Mouse (Mus musculus): ENCODE data around the gene Negr1. TPM values are rescaled to one million over a fixed set of nuclear protein-coding genes. Genes with fewer than 3 reads are reported as not detected.

The Negr1 gene
- total and polyA plus RNA-seq, 3 experiments = 0.65 to 1.1 (median 1.1) TPM

DNA sequence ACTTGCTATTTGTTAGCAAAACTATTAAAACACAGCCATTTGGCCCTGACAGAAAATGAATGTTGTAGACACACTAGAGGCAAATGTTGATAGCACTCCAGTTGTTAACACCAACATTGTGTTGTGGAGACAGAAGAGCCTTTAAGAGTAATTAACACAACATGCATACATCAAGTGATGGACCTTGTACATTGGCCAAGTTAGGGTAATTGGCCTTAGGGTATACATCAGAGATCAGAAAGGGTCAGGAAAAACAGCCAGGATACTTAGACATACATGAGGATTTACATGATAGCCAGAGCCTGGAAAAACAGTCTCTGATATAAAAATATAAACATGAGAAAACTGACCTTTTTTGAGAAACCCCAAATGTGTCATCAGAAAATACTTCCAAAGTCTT is 255.3 kb downstream of the Negr1 start:
- TF ChIP-seq CTCF (IDR thresholded peaks at IDR 0.05) (no peak), POLR2A (IDR thresholded peaks at IDR 0.05; ENCODE audit: insufficient read depth, low read depth, low read length) (no peak)
- Histone ChIP-seq H3K27me3 (ENCODE audit: control insufficient read depth, insufficient read depth, low read length) (no peaks in the 10 kb centered on the region), H3K36me3 (ENCODE audit: control insufficient read depth, insufficient read depth, low read length) (no peaks in the 10 kb centered on the region), H3K4me3 (no peak overlapping the region), H3K4me1 (ENCODE audit: control insufficient read depth, insufficient read depth, low read length) (no peaks in the 10 kb centered on the region), H3K79me2 (replicated peaks; ENCODE audit: control insufficient read depth, insufficient read depth, low read length) (no peaks in the 10 kb centered on the region), H3K27ac (no peak overlapping the region), H3K9ac (ENCODE audit: low read depth, low read length) (no peak overlapping the region)
- intact Hi-C loops (cut with DNase I) = no loop called here
- DNase-seq = no peak

DNA sequence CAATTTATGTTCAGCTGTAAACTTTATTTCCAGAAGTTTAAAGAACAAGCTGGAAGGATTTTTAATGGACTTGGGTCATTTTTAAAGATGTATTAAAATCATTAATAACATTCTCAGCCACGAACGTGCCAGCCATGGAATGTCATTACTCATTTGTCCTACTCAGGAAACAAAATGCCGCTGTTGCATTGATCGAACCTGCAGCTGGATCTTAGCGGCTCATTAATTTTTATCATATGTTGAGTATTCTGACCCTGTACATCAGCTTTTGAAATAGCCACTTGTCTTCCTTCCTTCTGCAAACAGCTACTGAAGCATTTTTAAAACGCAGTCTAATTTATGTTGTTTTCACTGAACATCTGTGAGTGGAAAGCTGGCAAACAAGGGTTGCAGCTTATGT is 255.9 kb downstream of the Negr1 start:
- no peaks in the 10 kb centered on the region for H3K79me2 ChIP-seq (replicated peaks; ENCODE audit: control insufficient read depth, insufficient read depth, low read length)
- intact Hi-C loops (cut with DNase I) = no loop called here
- TF ChIP-seq EP300 (IDR thresholded peaks at IDR 0.05; ENCODE audit: insufficient read depth, low read depth, low read length) (no peak), CTCF (IDR thresholded peaks at IDR 0.05) (no peak)
- no peak overlapping the region for H3K9ac ChIP-seq (ENCODE audit: low read depth, low read length)
- no peaks in the 10 kb centered on the region for H3K4me1 ChIP-seq (ENCODE audit: control insufficient read depth, insufficient read depth, low read length)
- no peak overlapping the region for H3K4me3 ChIP-seq
- WGBS = 78% methylated on average over 6 of the region's 6 CpGs
- no peak overlapping the region for H3K27ac ChIP-seq
- H3K36me3 ChIP-seq (ENCODE audit: control insufficient read depth, insufficient read depth, low read length) = no peaks in the 10 kb centered on the region
- no peaks in the 10 kb centered on the region for H3K27me3 ChIP-seq (ENCODE audit: control insufficient read depth, insufficient read depth, low read length)
- DNase-seq = no peak

DNA sequence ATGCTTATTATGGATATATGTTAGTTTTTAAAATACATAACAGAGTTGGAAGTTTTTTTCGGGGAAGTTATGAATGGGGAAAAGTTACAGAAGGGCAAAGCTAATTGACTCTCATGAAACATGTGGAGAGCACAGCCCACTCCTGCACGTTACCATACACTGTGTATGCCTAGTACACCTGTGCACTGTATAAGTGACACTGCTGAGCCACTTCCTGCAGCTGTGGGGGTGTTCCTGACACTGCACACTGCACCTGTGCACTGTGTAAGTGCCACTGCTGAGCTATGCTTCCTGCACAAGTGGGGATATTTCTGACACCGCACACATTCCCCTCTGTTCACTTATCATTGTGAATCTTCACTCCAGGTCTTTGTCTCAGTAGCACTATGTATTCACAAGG is 261.4 kb downstream of the Negr1 start:
- H3K4me1 ChIP-seq (ENCODE audit: control insufficient read depth, insufficient read depth, low read length) = no peaks in the 10 kb centered on the region; the same call in 1 of the 2 replicates
- H3K79me2 ChIP-seq (replicated peaks; ENCODE audit: control insufficient read depth, insufficient read depth, low read length) = no peaks in the 10 kb centered on the region
- no peak overlapping the region for H3K27ac ChIP-seq
- no peaks in the 10 kb centered on the region for H3K36me3 ChIP-seq (ENCODE audit: control insufficient read depth, insufficient read depth, low read length)
- H3K27me3 ChIP-seq (ENCODE audit: control insufficient read depth, insufficient read depth, low read length) = no peaks in the 10 kb centered on the region
- DNase-seq = no peak
- TF ChIP-seq CTCF (IDR thresholded peaks at IDR 0.05) = no peak
- no peak for TF ChIP-seq POLR2A (IDR thresholded peaks at IDR 0.05; ENCODE audit: insufficient read depth, low read depth, low read length)
- no peak for TF ChIP-seq EP300 (IDR thresholded peaks at IDR 0.05; ENCODE audit: insufficient read depth, low read depth, low read length)
- intact Hi-C loops (cut with DNase I) = no loop called here
- H3K9ac ChIP-seq (ENCODE audit: low read depth, low read length) = no peak overlapping the region
- 78% methylated on average over 3 of the region's 3 CpGs for WGBS
- H3K4me3 ChIP-seq = no peak overlapping the region

DNA sequence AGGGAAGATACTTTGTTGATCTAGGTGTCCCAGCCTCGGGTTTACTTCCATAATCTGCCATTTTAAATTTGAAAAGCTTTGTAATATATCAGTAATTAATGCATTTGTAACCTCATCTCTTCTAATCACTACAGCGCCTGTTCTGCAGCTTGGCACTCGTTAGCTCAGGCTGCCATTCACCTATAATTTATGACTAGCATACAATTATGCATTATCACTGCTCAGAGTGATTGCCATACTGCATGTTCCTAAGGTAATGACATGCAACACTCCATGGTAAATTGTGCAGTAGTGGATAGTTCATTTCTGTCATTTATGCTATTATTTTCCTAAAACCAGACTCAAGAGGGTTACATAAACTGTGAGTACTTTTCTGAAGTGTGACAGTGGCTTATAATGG is 272.3 kb downstream of the Negr1 start:
- Histone ChIP-seq H3K4me1 (ENCODE audit: control insufficient read depth, insufficient read depth, low read length) (no peaks in the 10 kb centered on the region), H3K9ac (ENCODE audit: low read depth, low read length) (no peak overlapping the region), H3K36me3 (ENCODE audit: control insufficient read depth, insufficient read depth, low read length) (no peaks in the 10 kb centered on the region), H3K4me3 (no peak overlapping the region), H3K27me3 (ENCODE audit: control insufficient read depth, insufficient read depth, low read length) (no peaks in the 10 kb centered on the region), H3K27ac (no peak overlapping the region), H3K79me2 (replicated peaks; ENCODE audit: control insufficient read depth, insufficient read depth, low read length) (no peaks in the 10 kb centered on the region)
- 68% methylated on average over 3 of the region's 3 CpGs for WGBS
- no peak for DNase-seq
- TF ChIP-seq POLR2A (IDR thresholded peaks at IDR 0.05; ENCODE audit: insufficient read depth, low read depth, low read length) = no peak
- no peak for TF ChIP-seq CTCF (IDR thresholded peaks at IDR 0.05)
- no peak for TF ChIP-seq EP300 (IDR thresholded peaks at IDR 0.05; ENCODE audit: insufficient read depth, low read depth, low read length)
- intact Hi-C loops (cut with DNase I) = no loop called here

DNA sequence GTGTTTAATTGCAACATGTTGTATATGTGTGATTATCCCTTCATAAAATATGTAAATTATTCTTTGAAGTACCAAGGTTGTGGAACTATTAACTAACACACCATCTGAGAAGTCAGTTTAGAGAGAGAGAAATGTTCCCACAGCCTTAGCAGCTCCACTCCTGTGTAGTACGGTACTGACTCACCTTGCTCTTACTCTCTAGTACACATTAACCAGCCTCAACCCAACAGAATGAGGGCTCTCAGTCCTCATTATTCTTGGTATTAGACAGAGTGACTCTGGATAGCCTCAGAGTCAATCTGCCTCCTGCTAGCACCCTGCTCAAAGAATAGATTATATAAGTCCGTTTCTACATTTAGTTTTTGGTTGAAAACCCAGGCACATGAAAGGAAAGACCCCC is 277.0 kb downstream of the Negr1 start:
- Histone ChIP-seq H3K4me3 (no peak overlapping the region), H3K27me3 (ENCODE audit: control insufficient read depth, insufficient read depth, low read length) (no peaks in the 10 kb centered on the region), H3K27ac (no peak overlapping the region), H3K9ac (ENCODE audit: low read depth, low read length) (no peak overlapping the region), H3K4me1 (ENCODE audit: control insufficient read depth, insufficient read depth, low read length) (no peaks in the 10 kb centered on the region), H3K36me3 (ENCODE audit: control insufficient read depth, insufficient read depth, low read length) (no peaks in the 10 kb centered on the region), H3K79me2 (replicated peaks; ENCODE audit: control insufficient read depth, insufficient read depth, low read length) (no peaks in the 10 kb centered on the region)
- 67% methylated on average over 2 of the region's 2 CpGs for WGBS
- no peak for TF ChIP-seq EP300 (IDR thresholded peaks at IDR 0.05; ENCODE audit: insufficient read depth, low read depth, low read length)
- no peak for TF ChIP-seq CTCF (IDR thresholded peaks at IDR 0.05)
- TF ChIP-seq POLR2A (IDR thresholded peaks at IDR 0.05; ENCODE audit: insufficient read depth, low read depth, low read length) = no peak
- intact Hi-C loops (cut with DNase I) = no loop called here
- no peak for DNase-seq

DNA sequence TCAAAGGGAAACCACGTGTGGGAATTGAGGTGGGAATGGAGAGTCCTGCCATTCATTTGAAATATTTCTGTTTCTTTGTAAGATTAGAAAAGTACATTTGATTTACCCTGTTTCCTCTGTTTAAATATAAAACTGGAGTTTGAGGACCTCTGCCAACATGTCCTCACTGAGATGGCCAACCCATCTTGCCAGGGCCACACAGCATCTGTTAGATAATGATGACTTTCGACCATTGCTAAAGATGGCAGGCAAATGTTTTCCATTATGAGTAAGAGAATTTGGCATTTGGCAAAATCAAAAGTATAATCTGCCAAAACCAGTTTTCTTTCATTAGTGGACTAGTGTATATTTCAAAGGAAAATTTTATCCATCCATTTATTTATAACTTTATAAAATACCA is 286.8 kb downstream of the Negr1 start:
- WGBS = 71% methylated on average over 2 of the region's 2 CpGs
- H3K4me1 ChIP-seq (ENCODE audit: control insufficient read depth, insufficient read depth, low read length) = no peaks in the 10 kb centered on the region
- no peak for DNase-seq

More for the DNA sequence above, 286.8 kb downstream of the Negr1 start:
- intact Hi-C loops (cut with DNase I) = no loop called here
- Histone ChIP-seq H3K36me3 (ENCODE audit: control insufficient read depth, insufficient read depth, low read length) (no peaks in the 10 kb centered on the region), H3K79me2 (replicated peaks; ENCODE audit: control insufficient read depth, insufficient read depth, low read length) (no peaks in the 10 kb centered on the region), H3K4me3 (no peak overlapping the region), H3K27me3 (ENCODE audit: control insufficient read depth, insufficient read depth, low read length) (no peaks in the 10 kb centered on the region), H3K9ac (ENCODE audit: low read depth, low read length) (no peak overlapping the region), H3K27ac (no peak overlapping the region)
- no peak for TF ChIP-seq CTCF (IDR thresholded peaks at IDR 0.05)
- no peak for TF ChIP-seq POLR2A (IDR thresholded peaks at IDR 0.05; ENCODE audit: insufficient read depth, low read depth, low read length)
- TF ChIP-seq EP300 (IDR thresholded peaks at IDR 0.05; ENCODE audit: insufficient read depth, low read depth, low read length) = no peak

Data from heart, adult 2 months (tissue).